8 mouse cellular contexts compared by ENCODE assay signal in the genomic region with DNA sequence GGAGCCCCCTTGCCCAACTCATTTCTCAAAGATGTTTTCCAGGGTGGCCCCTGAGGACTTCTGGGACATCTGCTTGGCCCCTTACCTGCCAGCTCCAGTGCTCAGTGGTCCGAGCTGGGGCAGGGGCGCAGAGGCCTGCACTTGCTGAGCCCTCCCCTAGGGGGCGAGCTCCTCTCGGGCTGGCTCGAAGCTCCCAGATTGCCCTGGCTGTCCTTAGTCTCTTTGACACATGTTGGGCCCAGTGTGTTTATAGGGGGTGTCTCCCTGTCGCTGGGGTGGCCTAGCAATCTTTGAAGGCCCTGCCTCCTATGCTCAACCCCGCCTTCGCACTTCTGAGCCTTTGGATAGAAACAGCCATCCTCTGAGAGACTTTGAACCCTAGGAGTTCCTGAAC. TPM values are rescaled to one million over a fixed set of nuclear protein-coding genes. Genes with fewer than 3 reads are reported as not detected.
DNase-seq lines count a peak whose midpoint lies in the region; ATAC-seq and TF ChIP-seq lines count a peak whose summit lies in the region.

No protein-coding gene starts in this region.

- H3K36me3 ChIP-seq in forebrain, embryonic 12.5 days (replicated peaks): no peaks in the 10 kb centered on the region
- no peaks in the 10 kb centered on the region for H3K36me3 ChIP-seq in hindbrain, embryonic 15.5 days
- H3K36me3 ChIP-seq in liver, adult 2 months (ENCODE audit: control insufficient read depth, insufficient read depth, low read length): no peaks in the 10 kb centered on the region
- H3K36me3 ChIP-seq in midbrain, postnatal 0 days (ENCODE audit: insufficient read depth, low read length): no peaks in the 10 kb centered on the region
- H3K36me3 ChIP-seq in thymus, adult 2 months (ENCODE audit: control insufficient read depth, insufficient read depth, low read length): no peaks in the 10 kb centered on the region

- H3K9me3 ChIP-seq in forebrain, embryonic 12.5 days: no peaks in the 10 kb centered on the region
- H3K9me3 ChIP-seq in hindbrain, embryonic 15.5 days: no peaks in the 10 kb centered on the region
- H3K9me3 ChIP-seq in midbrain, postnatal 0 days (ENCODE audit: low read length): no peaks in the 10 kb centered on the region

- H3K27ac ChIP-seq in bone marrow, adult 2 months (ENCODE audit: control insufficient read depth, insufficient read depth, low read depth, low read length, poor library complexity): no peak overlapping the region
- H3K27ac ChIP-seq in forebrain, embryonic 12.5 days: no peak overlapping the region
- H3K27ac ChIP-seq in hindbrain, embryonic 15.5 days (replicated peaks): no peak overlapping the region
- H3K27ac ChIP-seq in liver, adult 2 months (replicated peaks; ENCODE audit: insufficient read depth, low read depth, low read length): peak overlapping the region; percentile 94
- no peak overlapping the region for H3K27ac ChIP-seq in midbrain, postnatal 0 days (ENCODE audit: low read depth, low read length)
- no peak overlapping the region for H3K27ac ChIP-seq in thymus, adult 2 months (ENCODE audit: control insufficient read depth, insufficient read depth, low read length)

- peak overlapping the region; percentile 90 for H3K4me2 ChIP-seq in forebrain, embryonic 12.5 days
- peak overlapping the region; percentile 97 for H3K4me2 ChIP-seq in hindbrain, embryonic 15.5 days
- H3K4me2 ChIP-seq in midbrain, postnatal 0 days (ENCODE audit: low read depth, low read length, poor library complexity, severe bottlenecking): 0 out of 2 replicates have a peak overlapping the region, but pooled peaks have one; percentile 98

- H3K9ac ChIP-seq in forebrain, embryonic 12.5 days: no peak overlapping the region
- no peak overlapping the region for H3K9ac ChIP-seq in hindbrain, embryonic 15.5 days
- H3K9ac ChIP-seq in liver, adult 2 months (ENCODE audit: low read depth, low read length): peak overlapping the region; percentile 74
- no peak overlapping the region for H3K9ac ChIP-seq in midbrain, postnatal 0 days (replicated peaks; ENCODE audit: low read length, poor library complexity, severe bottlenecking)

- WGBS in bone marrow, adult 2 months: 3% methylated on average over 8 of the region's 8 CpGs
- 2% methylated on average over 8 of the region's 8 CpGs for WGBS in forebrain, embryonic 12.5 days
- WGBS in hindbrain, embryonic 15.5 days: 5% methylated on average over 8 of the region's 8 CpGs
- 7% methylated on average over 8 of the region's 8 CpGs for WGBS in liver, adult 2 months
- 7% methylated on average over 8 of the region's 8 CpGs for WGBS in midbrain, postnatal 0 days
- WGBS in thymus, adult 2 months: 10% methylated on average over 8 of the region's 8 CpGs

- H3K4me3 ChIP-seq in bone marrow, adult 2 months (replicated peaks; ENCODE audit: control insufficient read depth, low read depth, low read length): no peak overlapping the region
- H3K4me3 ChIP-seq in forebrain, embryonic 12.5 days (replicated peaks): 0 out of 2 replicates have a peak overlapping the region, but pooled peaks have one; percentile 48
- peak overlapping the region; percentile 57; the same call in 1 of the 2 replicates for H3K4me3 ChIP-seq in hindbrain, embryonic 15.5 days
- H3K4me3 ChIP-seq in liver, adult 2 months (ENCODE audit: insufficient read depth, low read depth, low read length): no peak overlapping the region
- no peak overlapping the region for H3K4me3 ChIP-seq in midbrain, postnatal 0 days (ENCODE audit: low read depth, low read length)
- H3K4me3 ChIP-seq in thymus, adult 2 months (ENCODE audit: control insufficient read depth, insufficient read depth, low read length): no peak overlapping the region

- H3K27me3 ChIP-seq in forebrain, embryonic 12.5 days: peaks cover 87% of the 10 kb centered on the region
- peaks cover 19% of the 10 kb centered on the region for H3K27me3 ChIP-seq in hindbrain, embryonic 15.5 days
- no peaks in the 10 kb centered on the region for H3K27me3 ChIP-seq in liver, adult 2 months (ENCODE audit: control insufficient read depth, insufficient read depth, low read length)
- H3K27me3 ChIP-seq in midbrain, postnatal 0 days (ENCODE audit: insufficient read depth, low read length): peaks cover 11% of the 10 kb centered on the region; the same call in 1 of the 2 replicates
- H3K27me3 ChIP-seq in thymus, adult 2 months (ENCODE audit: control insufficient read depth, insufficient read depth, low read length): peaks cover 22% of the 10 kb centered on the region

- peak; percentile 32 to 35 for DNase-seq in gastrocnemius, adult 8-10 months (ENCODE audit: low spot score in 2 of 2)
- no peak for DNase-seq in gastrocnemius, adult 18-20 months (ENCODE audit: low spot score)
- peak; percentile 92 for DNase-seq in liver, adult 2 months (ENCODE audit: extremely low read depth, low read depth, low spot score)
- DNase-seq in midbrain, postnatal 0 days (ENCODE audit: low spot score): peak; percentile 60
- DNase-seq in thymus, adult 2 months: peak; percentile 70

- ATAC-seq in forebrain, embryonic 12.5 days (ENCODE audit: low FRiP score): peak; percentile 27
- ATAC-seq in hindbrain, embryonic 15.5 days (ENCODE audit: low FRiP score, low read depth): 0 out of 2 replicates have a peak, but pooled peaks have one; percentile 10
- ATAC-seq in midbrain, postnatal 0 days (ENCODE audit: low FRiP score): no peak

- peaks cover 3% of the 10 kb centered on the region for H3K4me1 ChIP-seq in bone marrow, adult 2 months (ENCODE audit: control insufficient read depth, insufficient read depth, low read length)
- peaks cover 54% of the 10 kb centered on the region for H3K4me1 ChIP-seq in forebrain, embryonic 12.5 days
- peaks cover 49% of the 10 kb centered on the region for H3K4me1 ChIP-seq in hindbrain, embryonic 15.5 days (replicated peaks)
- H3K4me1 ChIP-seq in liver, adult 2 months (ENCODE audit: control insufficient read depth, insufficient read depth, low read length): peaks cover 14% of the 10 kb centered on the region
- peaks cover 8% of the 10 kb centered on the region; the same call in 1 of the 2 replicates for H3K4me1 ChIP-seq in midbrain, postnatal 0 days (ENCODE audit: insufficient read depth, low read length)
- H3K4me1 ChIP-seq in thymus, adult 2 months (replicated peaks; ENCODE audit: control insufficient read depth, insufficient read depth, low read length): peaks cover 47% of the 10 kb centered on the region

- no peaks in the 10 kb centered on the region for H3K79me2 ChIP-seq in liver, adult 2 months (ENCODE audit: control insufficient read depth, insufficient read depth, low read length)

- no peak for TF ChIP-seq POLR2A in bone marrow, adult 2 months (IDR thresholded peaks at IDR 0.05; ENCODE audit: borderline replicate concordance, control insufficient read depth, low read depth, low read length)
- TF ChIP-seq POLR2A in liver, adult 2 months (IDR thresholded peaks at IDR 0.05; ENCODE audit: extremely low read depth, insufficient read depth, low read length): no peak
- no peak for TF ChIP-seq POLR2A in thymus, adult 2 months (IDR thresholded peaks at IDR 0.05; ENCODE audit: control insufficient read depth, extremely low read depth, insufficient read depth, low read length, poor library complexity)

- TF ChIP-seq CTCF in bone marrow, adult 2 months (IDR thresholded peaks at IDR 0.05; ENCODE audit: control insufficient read depth, insufficient read depth, low read length): peak; percentile 86
- TF ChIP-seq CTCF in liver, adult 2 months (IDR thresholded peaks at IDR 0.05; ENCODE audit: low read depth, low read length): peak; percentile 94
- peak; percentile 80 for TF ChIP-seq CTCF in midbrain, postnatal 0 days (IDR thresholded peaks at IDR 0.05)
- peak; percentile 94 for TF ChIP-seq CTCF in thymus, adult 2 months (IDR thresholded peaks at IDR 0.05; ENCODE audit: borderline replicate concordance, control insufficient read depth, extremely low read depth, insufficient read depth, low read length, poor library complexity)

RNA-seq across cellular contexts. Expression of a gene that starts 5.6 kb away (rescaled TPM):
- 1 to 10 TPM; 2.1 to 3.0 (median 2.2) TPM for total RNA-seq in gastrocnemius, adult 8-10 months (2022)
- 1 to 10 TPM; 1.6 to 2.5 TPM for total RNA-seq in gastrocnemius, adult 18-20 months (2021)
- 7.3 and 18.8 TPM in 2 replicates for polyA plus RNA-seq in bone marrow, adult 2 months (2011; ENCODE audit: insufficient read depth, insufficient read length, low replicate concordance, missing spikeins)
- polyA plus RNA-seq in forebrain, embryonic 12.5 days (2016; fragmentation: Nextera tagmentation; extraction: Ambion mirVana): 12.7 and 14.5 TPM in 2 replicates
- 21.9 and 23.2 TPM in 2 replicates for polyA plus RNA-seq in hindbrain, embryonic 15.5 days (2015; fragmentation: Nextera tagmentation; extraction: Ambion mirVana)
- total RNA-seq in liver, adult 2 months (2014; rRNA removed): 2.8 and 2.9 TPM in 2 replicates
- 7.9 and 8.2 TPM in 2 replicates for polyA plus RNA-seq in liver, adult 2 months (2012; rRNA removed)
- total RNA-seq in midbrain, postnatal 0 days (2014; rRNA removed): 48.6 and 53.4 TPM in 2 replicates
- polyA plus RNA-seq in midbrain, postnatal 0 days (2015; fragmentation: Nextera tagmentation; extraction: Ambion mirVana): 30.5 TPM in 2 replicates
- polyA plus RNA-seq in thymus, adult 2 months (2012; rRNA removed): 54.7 and 56.8 TPM in 2 replicates

RNA-seq across cellular contexts. Expression of a gene that starts 50.8 kb away (rescaled TPM):
- 1 to 10 TPM; 1.1 to 3.3 (median 2.5) TPM for total RNA-seq in gastrocnemius, adult 8-10 months (2022)
- 1 to 10 TPM; 2.6 to 3.5 TPM for total RNA-seq in gastrocnemius, adult 18-20 months (2021)
- 3.3 and 7.4 TPM in 2 replicates for polyA plus RNA-seq in bone marrow, adult 2 months (2011; ENCODE audit: insufficient read depth, insufficient read length, low replicate concordance, missing spikeins)
- polyA plus RNA-seq in forebrain, embryonic 12.5 days (2016; fragmentation: Nextera tagmentation; extraction: Ambion mirVana): 11.5 and 11.7 TPM in 2 replicates
- 8.6 and 10.0 TPM in 2 replicates for polyA plus RNA-seq in hindbrain, embryonic 15.5 days (2015; fragmentation: Nextera tagmentation; extraction: Ambion mirVana)
- 4.3 and 5.1 TPM in 2 replicates for total RNA-seq in liver, adult 2 months (2014; rRNA removed)
- polyA plus RNA-seq in liver, adult 2 months (2012; rRNA removed): 1.7 and 4.4 TPM in 2 replicates
- 14.9 and 15.5 TPM in 2 replicates for total RNA-seq in midbrain, postnatal 0 days (2014; rRNA removed)
- polyA plus RNA-seq in midbrain, postnatal 0 days (2015; fragmentation: Nextera tagmentation; extraction: Ambion mirVana): 6.8 and 7.6 TPM in 2 replicates
- polyA plus RNA-seq in thymus, adult 2 months (2012; rRNA removed): 8.1 and 8.2 TPM in 2 replicates

Comparison
In these comparisons a context has a peak if more than half of its experiments do, and no peak if none do; other contexts are left out.
1. H3K4me3 ChIP-seq: peak in forebrain, embryonic 12.5 days (single experiment) and hindbrain, embryonic 15.5 days (single experiment); none in bone marrow, adult 2 months (single experiment), liver, adult 2 months (single experiment), midbrain, postnatal 0 days (single experiment) and thymus, adult 2 months (single experiment).
2. Peak in every context shown above with its lines, with median percentiles within 50 percentile points of each other: CTCF ChIP-seq and H3K4me2 ChIP-seq.